Mouse (Mus musculus): ENCODE results near the gene Phldb2.

Gene Phldb2

DNA sequence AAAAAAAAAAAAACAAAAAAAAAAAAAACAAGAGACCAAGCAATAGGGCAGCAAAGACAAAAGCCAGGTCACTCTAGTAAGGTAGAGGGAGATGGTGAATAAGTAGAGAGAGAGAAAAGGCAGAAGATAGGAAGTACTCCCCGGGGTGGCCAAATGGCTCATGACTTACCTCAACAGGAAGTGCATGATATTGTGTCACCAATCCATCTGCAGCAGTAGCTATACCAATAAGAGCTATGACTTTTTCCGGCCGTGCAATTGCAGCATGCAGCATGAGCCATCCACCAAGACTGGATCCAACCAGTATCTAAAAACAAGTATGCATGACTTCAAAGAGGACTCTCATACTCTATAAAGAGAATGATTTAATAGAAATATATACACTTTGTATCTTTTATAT lies 216.7 kb downstream of the Phldb2 start:
- DNase-seq (ENCODE audit: low spot score in 2 of 2) = no peak

DNA sequence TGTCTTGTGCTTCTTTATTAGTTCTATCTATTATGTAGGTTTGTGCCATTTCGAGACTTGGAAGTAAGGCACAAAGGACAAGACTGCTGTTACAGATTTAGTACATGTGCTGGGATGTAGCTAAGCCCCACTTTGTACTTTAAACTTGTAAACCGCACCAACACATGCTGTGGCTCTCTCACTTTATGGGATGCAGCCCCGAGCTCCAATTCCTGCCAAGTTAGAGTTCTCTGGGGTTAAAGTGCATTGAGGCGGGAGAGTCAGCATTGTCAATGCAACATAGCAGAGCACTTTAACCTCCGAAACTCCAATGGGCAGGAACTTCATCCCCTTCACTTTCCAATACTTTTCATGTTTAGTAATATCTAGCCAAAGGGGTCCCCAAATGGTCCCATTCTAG lies 224.2 kb downstream of the Phldb2 start:
- DNase-seq (ENCODE audit: low spot score in 2 of 2) = no peak

DNA sequence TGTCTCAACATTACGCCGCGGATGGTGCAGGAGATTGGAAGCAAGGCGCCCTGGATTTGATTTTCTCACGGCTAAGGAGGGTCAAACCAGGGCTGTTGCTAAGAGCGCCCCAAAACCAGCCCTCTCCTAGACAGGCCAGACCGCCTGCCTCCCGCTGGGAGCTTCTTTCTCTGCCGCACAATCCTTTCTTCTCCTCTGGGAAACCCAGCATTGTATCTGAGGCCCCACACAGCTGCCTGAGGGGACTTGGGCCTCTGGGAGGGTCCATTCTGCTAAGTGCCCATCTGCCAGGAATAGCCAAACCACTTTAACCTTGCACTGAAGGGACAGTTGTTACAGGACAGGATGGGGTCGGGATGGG lies 228.7 kb downstream of the Phldb2 start:
- no peak for DNase-seq (ENCODE audit: low spot score in 2 of 2)

DNA sequence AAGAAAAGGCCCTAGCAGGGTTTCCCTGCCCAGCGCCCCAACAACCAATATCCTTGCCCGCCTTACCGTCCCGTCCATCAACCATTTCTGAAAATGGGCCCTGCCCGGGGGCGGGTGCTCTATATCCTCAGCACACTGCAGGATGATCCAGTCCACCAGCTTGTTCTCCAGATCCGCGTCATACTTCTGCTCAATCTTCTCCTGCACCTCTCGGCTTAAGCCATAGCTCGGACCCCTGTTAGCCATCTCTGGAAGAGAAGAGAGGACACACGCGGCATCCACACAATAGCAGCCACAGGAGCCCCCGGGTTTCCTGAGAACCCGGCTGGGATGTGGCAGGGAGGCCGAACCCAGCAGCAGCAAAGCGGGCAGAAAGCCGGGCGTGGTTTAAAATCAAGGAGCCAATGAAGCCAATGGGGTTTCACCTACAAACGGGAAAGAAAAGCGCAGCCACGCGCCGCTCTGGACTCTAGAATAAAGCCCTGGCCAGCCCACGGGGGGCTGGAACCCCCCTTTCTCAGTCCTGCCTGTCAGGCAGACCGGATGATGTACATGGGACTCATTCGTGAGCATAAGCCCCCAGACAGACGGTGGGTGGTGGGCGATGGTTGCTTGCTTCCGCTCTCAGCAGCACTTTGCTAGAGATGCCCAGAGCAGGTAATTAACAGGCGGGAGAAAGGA lies 229.2 kb downstream of the Phldb2 start, which contains the start of gene Tagln3:
Tagln3 (minus strand) TSS at position 548 of the 681 bp plus-strand sequence.
- no peak for DNase-seq (ENCODE audit: low spot score in 2 of 2)

DNA sequence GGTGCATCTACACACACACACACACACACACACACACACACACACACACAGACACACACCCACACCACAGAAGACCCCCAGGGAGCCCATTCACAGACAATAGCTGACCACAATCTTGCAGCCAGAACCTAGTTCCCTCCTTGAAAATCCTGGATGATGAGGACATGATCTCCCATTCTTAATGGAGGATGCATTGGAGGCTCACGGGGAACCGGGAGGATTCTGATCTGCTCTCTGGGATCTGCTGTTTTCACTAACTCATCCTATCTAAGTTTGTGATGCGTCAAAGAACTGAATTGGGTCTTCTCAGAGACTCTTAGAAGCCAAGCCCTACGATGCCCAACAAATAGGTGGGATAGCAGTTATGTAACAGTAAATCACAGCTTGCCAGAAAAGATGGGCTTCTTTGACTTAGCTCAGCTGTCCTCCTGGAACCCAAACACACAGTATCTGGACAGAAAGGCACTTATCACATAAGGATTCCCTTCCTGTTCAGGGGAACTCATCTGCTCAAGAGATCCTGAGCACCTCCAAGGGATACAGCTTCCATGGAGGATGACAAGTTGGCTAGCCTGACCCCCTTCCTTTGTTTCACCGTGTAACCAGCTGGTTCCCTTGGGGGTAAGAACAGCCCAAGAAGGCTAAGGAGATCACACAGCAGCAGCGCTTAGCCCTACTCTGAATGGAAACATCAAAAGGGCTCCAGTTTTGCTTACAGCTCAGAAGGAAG lies 230.1 kb downstream of the Phldb2 start:
- no peak for DNase-seq (ENCODE audit: low spot score in 2 of 2)

DNA sequence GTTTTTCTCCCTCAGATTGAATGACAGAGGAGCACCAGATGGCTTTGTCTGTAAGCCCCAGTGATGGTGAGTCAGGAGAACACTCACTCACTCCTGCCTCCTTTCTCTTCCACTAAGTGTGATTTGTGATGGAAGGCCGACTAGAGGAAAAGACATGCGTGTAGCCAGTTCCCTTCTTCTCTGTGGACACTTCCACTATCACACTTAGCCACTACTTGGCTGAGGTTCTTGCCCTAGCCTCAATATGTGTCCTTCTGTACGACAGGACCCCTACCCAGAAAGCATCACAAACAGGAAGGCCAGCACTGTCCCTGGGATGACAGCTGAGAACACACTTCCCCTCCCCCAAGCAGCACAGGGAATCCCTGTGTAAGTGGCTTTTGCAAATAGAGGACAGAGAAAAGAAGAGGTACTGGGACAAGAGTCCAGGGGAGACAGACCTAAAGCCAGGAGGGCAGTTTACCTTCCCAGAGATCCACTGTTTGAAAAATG lies 230.9 kb downstream of the Phldb2 start:
- no peak for DNase-seq (ENCODE audit: low spot score in 2 of 2)

DNA sequence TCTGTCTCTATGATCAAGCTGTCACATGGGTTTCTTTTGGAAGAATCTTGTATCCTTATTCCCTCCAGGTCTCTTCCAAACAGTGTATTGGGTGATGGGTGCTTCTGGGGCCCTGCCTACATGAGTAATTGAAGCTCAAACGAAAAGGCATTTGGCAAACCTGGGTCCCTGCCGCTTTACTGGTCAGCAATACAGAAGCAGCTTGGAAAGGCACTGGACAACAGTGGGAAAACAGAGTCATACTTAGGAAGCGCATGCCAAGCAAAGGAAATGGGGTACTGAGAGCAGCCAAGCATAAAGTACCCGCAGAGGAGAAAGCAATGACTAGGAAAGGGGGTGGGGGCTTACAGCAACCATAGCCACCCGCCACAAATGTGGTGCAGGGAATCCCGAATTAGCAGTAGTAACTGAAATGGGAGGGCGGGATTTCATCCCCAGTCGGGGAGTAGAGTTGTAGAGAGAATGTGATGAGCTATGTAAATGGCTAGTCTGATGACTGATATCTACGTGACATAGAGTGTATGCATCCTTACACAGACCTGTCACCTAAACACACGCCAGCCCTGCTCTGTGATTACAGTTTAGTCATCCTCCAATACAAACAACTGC lies 233.3 kb downstream of the Phldb2 start:
- no peak for DNase-seq (ENCODE audit: low spot score in 2 of 2)

DNA sequence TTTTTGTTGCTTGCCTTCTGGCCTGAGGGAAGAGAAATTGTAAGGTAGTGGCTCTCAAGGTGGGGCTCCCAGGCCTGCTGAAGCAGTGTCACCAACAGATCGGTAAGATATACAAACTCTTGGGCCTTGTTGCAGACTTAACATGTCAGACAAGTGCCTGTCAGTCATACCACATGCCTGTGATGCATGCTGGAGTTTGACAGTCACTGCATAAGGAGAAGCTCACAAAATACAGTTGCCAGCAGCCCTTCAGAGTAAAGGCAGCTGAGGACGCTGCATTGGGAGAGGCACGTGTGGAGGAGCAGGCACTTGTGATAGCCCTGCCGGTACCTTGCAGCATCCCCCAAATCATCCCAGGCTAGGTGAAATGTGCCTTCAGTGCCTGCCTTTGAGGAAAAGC lies 235.1 kb downstream of the Phldb2 start:
- DNase-seq (ENCODE audit: low spot score in 2 of 2) = no peak

DNA sequence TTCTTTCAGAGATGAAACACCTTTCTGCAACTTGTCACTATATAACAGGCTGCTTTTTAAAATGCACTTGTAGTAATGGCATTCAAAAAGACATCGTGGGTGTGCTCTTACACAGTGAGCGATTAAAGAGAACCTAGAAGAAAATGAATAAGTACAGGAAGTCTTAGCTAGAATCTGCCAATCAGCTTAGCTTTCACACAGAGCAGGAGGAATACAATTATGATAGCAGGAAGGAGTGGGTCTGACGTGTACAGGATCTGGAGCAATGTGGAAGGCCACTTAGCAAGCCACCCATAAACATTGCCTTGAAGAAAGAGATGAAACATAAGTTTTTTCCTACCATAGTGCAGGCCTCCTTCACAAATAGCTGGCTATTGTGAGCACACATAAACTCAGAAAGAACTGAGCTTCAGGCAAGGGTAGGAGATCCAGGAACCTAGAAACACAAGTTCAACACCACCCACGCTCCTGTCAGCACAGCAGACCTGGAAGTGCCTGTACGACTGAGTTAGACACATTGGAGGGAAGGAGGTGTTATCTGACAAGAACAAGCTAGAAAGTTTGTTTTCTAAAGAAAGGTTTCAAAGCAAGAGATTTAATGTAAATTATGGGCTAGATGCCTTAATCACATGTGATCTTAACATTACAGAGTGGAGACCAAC lies 238.8 kb downstream of the Phldb2 start:
- DNase-seq (ENCODE audit: low spot score in 2 of 2) = no peak

DNA sequence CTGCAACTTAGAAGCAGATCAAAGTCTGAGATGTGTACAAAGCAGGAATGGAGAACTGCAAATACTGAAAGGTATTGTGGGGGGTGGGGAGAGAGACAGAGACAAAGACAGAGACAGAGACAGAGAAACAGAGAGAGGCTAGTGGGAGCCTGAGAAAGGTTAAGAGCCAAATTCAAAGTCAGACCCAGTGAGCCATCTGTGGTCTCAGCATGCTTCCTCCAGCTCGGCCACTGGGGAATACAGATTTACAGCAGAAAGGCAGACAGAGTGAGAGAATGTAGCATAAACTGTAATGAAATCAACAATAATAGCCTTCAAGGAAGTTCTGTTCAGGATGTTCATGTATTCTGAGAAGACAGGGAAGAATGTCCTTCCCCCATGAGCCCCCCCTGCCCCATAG lies 239.5 kb downstream of the Phldb2 start:
- no peak for DNase-seq (ENCODE audit: low spot score in 2 of 2)

DNA sequence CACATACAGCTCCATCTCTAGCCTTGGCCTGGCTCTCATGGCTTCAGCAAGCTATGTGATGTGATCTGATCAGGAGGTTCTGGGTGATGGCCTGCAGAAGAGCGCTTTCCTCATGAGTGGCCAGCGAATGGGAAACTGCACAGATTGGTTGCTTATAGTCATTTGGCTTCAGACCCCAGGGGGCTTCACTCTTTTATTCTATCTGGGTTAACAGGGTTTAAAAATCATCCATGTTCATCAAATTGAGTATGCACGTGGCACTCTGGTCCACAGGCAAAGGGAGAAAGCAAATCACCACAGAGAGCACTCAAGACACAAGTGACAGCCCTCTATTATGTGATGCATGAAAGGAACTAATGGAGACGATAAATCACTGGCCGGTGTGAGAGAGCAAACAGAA lies 240.1 kb downstream of the Phldb2 start:
- DNase-seq (ENCODE audit: low spot score in 2 of 2) = no peak

DNA sequence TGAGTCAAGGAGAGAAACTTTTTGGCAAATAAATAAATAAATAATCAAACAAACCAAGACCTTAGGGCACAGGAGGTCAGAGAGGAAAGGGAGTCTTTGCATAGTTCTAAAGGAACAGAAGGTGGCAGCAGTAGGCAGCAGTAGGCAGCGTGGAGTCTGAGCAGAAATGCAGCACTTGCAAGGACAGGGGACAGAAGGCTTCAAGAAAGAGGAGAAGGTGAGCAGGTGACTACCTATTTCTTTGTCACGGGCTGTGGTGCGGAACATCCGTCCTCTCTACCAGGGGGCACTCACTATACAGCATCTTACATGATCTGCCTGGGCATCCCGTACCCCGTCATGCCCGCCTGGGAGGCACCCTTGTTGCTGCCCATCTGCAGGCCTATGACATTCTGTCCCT lies 242.1 kb downstream of the Phldb2 start:
- DNase-seq (ENCODE audit: low spot score in 2 of 2) = no peak

DNA sequence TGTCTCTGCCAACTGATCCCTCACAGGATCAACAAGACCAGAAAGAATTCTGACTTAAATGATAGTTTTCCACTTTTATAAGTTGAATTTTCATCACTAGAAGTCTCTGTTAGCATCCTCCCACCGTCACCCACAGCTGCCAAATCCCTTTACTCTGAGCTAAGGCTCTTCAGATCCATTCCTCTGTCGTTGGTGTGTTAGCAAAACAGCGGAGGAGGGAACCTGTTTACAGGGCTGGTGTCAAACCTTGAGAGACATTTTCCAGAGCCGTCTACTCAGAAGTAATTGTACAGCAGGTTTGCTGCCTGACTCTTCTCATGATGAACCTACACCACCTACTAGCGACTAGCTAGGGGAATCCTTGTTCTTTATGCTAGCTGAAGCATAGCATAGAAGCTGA lies 254.1 kb downstream of the Phldb2 start:
- DNase-seq (ENCODE audit: low spot score in 2 of 2) = no peak

DNA sequence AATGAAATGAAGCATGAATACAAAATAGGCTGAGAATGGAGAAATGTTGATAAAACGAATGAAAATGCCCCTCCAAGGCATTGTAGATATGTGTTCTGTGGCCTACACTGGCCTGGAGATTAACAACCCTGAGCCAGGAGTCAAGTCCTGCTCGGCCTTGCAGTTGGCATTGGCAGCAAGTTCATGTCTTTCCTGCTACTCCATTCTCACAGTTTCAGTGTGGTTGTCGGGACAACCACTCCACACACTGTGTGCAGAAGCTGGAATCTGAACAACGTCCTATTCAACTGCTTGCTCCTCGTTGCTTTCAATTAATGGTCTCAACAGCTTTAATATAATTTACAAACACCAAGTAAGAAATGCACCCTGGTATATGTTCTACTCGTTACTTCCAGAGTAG lies 255.4 kb downstream of the Phldb2 start:
- no peak for DNase-seq (ENCODE audit: low spot score in 2 of 2)
